Mouse (Mus musculus) adrenal gland, postnatal 14 days (tissue): ENCODE measurements around the gene Mgarp. TPM values are rescaled to one million over a fixed set of nuclear protein-coding genes. Genes with fewer than 3 reads are reported as not detected.
A peak's percentile ranks its signal among the peaks of the same experiment; 100 is the strongest.

Experiments used
- DNase-seq: peaks from one replicate; pipeline ENCODE4 v3.0.0; 2021; ENCODE audit warnings: mixed read lengths
- total RNA-seq: library from RNA; stranded (reverse); gene quantifications from 2 replicates; pipeline ENCODE4 v1.2.3, GENCODE M21; 2021

Mgarp gene
- total RNA-seq, 1 experiment from 2014 or later = 324 TPM

GRCm38 (mm10) chr3:51339734-51340551, 56.6 kb downstream of the Mgarp start:
- DNase-seq = peak; percentile 78

- no peak for DNase-seq
These were observed 57.2 kb downstream of the Mgarp start for GRCm38 (mm10) chr3:51339378-51339733.

Other genes with a start within 250 kb of the Mgarp start
- gene Noct, start 172.3 kb downstream of the Mgarp start, total RNA-seq = 28.7 and 44.7 TPM in 2 replicates
- gene Elf2, start 56.1 kb downstream of the Mgarp start, total RNA-seq = 87.8 and 88.4 TPM in 2 replicates
- gene Ndufc1, start 12.2 kb upstream of the Mgarp start, total RNA-seq = 888 and 904 TPM in 2 replicates
- gene Naa15, start 18.4 kb upstream of the Mgarp start, total RNA-seq = 47.8 and 50.1 TPM in 2 replicates
- gene Rab33b, start 87.2 kb upstream of the Mgarp start, total RNA-seq = 13.1 TPM in 2 replicates
- gene Setd7, start 164.1 kb upstream of the Mgarp start, total RNA-seq = 33.5 and 47.5 TPM in 2 replicates